Comparison of ENCODE assay signal across 23 mouse cellular contexts in the genomic region with DNA sequence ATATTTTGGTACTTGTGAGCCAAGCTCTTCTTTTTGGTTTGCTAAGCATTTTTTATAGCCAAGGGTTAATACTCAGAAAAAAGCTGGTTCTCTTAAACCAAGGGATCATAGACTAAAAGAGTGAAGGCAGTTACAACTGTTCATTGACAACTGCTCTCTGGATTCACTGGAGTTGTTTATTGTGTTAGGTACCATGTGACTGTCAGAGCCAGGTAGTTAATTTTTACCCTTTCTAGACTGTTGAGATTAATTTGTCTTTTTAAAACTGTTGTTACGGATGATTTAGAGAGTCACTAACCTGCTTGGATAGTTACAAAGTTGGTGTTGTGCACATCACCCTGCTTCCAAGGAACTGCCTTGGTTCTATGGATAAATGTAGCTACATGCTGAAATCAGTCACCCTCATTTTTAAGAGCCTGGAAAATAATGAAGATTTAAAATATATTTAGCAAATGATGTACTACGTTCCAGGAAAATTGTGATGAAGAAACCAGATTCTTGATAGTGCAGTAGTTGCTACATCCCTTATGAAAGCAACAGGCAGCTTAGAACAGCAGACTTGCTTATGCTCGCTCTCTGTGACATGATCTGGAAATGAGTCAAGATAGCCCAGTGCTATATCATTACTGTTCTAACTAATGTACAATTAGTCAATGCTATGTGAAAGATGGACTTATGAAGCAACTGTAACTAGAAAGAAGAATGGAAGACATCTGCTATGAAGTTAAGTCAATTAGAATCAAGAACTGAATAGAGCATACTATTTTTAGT.
"Had no signal": no experiment of that assay in that cellular context is flagged by ENCODE, and none has a peak within 500 bp of the region (broad histone marks: within the 10 kb centered on the region; RNA-seq: fewer than 3 reads in every experiment).

No protein-coding gene starts in this region.

- ATAC-seq: forebrain, embryonic 15.5 days; forebrain, postnatal 0 days; hindbrain, postnatal 0 days; intestine, embryonic 16.5 days had no signal

- H3K27ac ChIP-seq: forebrain, embryonic 15.5 days; heart, adult 2 months; heart, embryonic 13.5 days; heart, embryonic 15.5 days; hindbrain, embryonic 13.5 days; hindbrain, embryonic 15.5 days; hindbrain, postnatal 0 days; limb, embryonic 13.5 days; limb, embryonic 15.5 days; liver, embryonic 14.5 days had no signal

- H3K9me3 ChIP-seq: forebrain, embryonic 15.5 days; heart, embryonic 13.5 days; heart, embryonic 15.5 days; hindbrain, embryonic 13.5 days; hindbrain, embryonic 15.5 days; limb, embryonic 13.5 days; limb, embryonic 15.5 days had no signal

- H3K4me2 ChIP-seq: forebrain, embryonic 15.5 days; heart, embryonic 11.5 days; heart, embryonic 13.5 days; heart, embryonic 15.5 days; hindbrain, embryonic 13.5 days; hindbrain, embryonic 15.5 days; limb, embryonic 13.5 days; limb, embryonic 15.5 days had no signal

- H3K9ac ChIP-seq: forebrain, embryonic 15.5 days; forebrain, postnatal 0 days; heart, embryonic 13.5 days; heart, embryonic 15.5 days; hindbrain, embryonic 13.5 days; hindbrain, embryonic 15.5 days; limb, embryonic 13.5 days; limb, embryonic 15.5 days; liver, embryonic 14.5 days had no signal

- DNase-seq: forebrain, postnatal 0 days; gastrocnemius, postnatal 14 days; gastrocnemius, postnatal 36 days; heart, adult 11 months; heart, adult 2 months; heart, postnatal 14 days; heart, postnatal 36 days; kidney, postnatal 10 days; kidney, postnatal 25 days; layer of hippocampus, adult 9-11 months; layer of hippocampus, postnatal 36 days; left cerebral cortex, postnatal 4 days had no signal

- H3K4me1 ChIP-seq: forebrain, embryonic 15.5 days; heart, embryonic 15.5 days; hindbrain, embryonic 13.5 days; hindbrain, embryonic 15.5 days; limb, embryonic 13.5 days; limb, embryonic 15.5 days had no signal

- H3K4me3 ChIP-seq: forebrain, embryonic 15.5 days; heart, adult 2 months; heart, embryonic 13.5 days; heart, embryonic 15.5 days; hindbrain, embryonic 13.5 days; hindbrain, embryonic 15.5 days; limb, embryonic 13.5 days; limb, embryonic 15.5 days had no signal

- H3K36me3 ChIP-seq: forebrain, embryonic 15.5 days; heart, embryonic 13.5 days; heart, embryonic 15.5 days; hindbrain, embryonic 13.5 days; hindbrain, embryonic 15.5 days; limb, embryonic 13.5 days; limb, embryonic 15.5 days had no signal

- H3K27me3 ChIP-seq: forebrain, embryonic 15.5 days; heart, embryonic 13.5 days; heart, embryonic 15.5 days; hindbrain, embryonic 13.5 days; hindbrain, embryonic 15.5 days; limb, embryonic 13.5 days; limb, embryonic 15.5 days had no signal
